Mouse (Mus musculus) CD4-positive, CD25-positive, alpha-beta regulatory T cell, adult 2 months (primary cell): Measurements from ENCODE around the gene Slc18a3.

Experiments used
- DNase-seq: peaks from one replicate; pipeline ENCODE4 v3.0.0-alpha.2; 2012; ENCODE audit warnings: low read depth, low spot score

Gene Slc18a3

GRCm38 (mm10) chr14:32463211-32464040 is 1.2 kb downstream of the Slc18a3 start:
- no peak for DNase-seq

GRCm38 (mm10) chr14:32452552-32452951 is 12.1 kb downstream of the Slc18a3 start:
- no peak for DNase-seq

GRCm38 (mm10) chr14:32446989-32447388 is 17.7 kb downstream of the Slc18a3 start:
- DNase-seq: no peak

GRCm38 (mm10) chr14:32443446-32443845 is 21.2 kb downstream of the Slc18a3 start:
- DNase-seq: no peak

GRCm38 (mm10) chr14:32439744-32440143 is 24.9 kb downstream of the Slc18a3 start:
- DNase-seq: no peak

- no peak for DNase-seq
Observed at GRCm38 (mm10) chr14:32439316-32439715, 25.3 kb downstream of the Slc18a3 start.

- DNase-seq: no peak
Observed at GRCm38 (mm10) chr14:32437352-32437793, 27.3 kb downstream of the Slc18a3 start.

GRCm38 (mm10) chr14:32429030-32429602 is 35.5 kb downstream of the Slc18a3 start:
- no peak for DNase-seq

GRCm38 (mm10) chr14:32423946-32424345 is 40.7 kb downstream of the Slc18a3 start:
- no peak for DNase-seq

- DNase-seq: no peak
Observed at GRCm38 (mm10) chr14:32418747-32419146, 45.9 kb downstream of the Slc18a3 start.
